Mouse (Mus musculus) retina, postnatal 7 days (tissue): ENCODE measurements around the gene Zic4.

Experiments
- DNase-seq: peaks from one replicate; pipeline ENCODE4 v3.0.0-alpha.2; 2012; ENCODE audit warnings: low read depth, low spot score

The Zic4 gene

GRCm38 (mm10) chr9:91400482-91401093, 38.4 kb downstream of the Zic4 start:
- no peak for DNase-seq

- DNase-seq, result no peak
Observed at GRCm38 (mm10) chr9:91401471-91401870, 39.3 kb downstream of the Zic4 start.

GRCm38 (mm10) chr9:91404229-91404628, 42.0 kb downstream of the Zic4 start:
- no peak for DNase-seq

- DNase-seq, result no peak
Observed at GRCm38 (mm10) chr9:91404905-91405752, 42.9 kb downstream of the Zic4 start.

GRCm38 (mm10) chr9:91405753-91406178, 43.6 kb downstream of the Zic4 start:
- no peak for DNase-seq

GRCm38 (mm10) chr9:91406258-91406763, 44.1 kb downstream of the Zic4 start:
- DNase-seq, result no peak

GRCm38 (mm10) chr9:91409771-91410170, 47.6 kb downstream of the Zic4 start:
- DNase-seq, result no peak

GRCm38 (mm10) chr9:91414007-91414661, 51.9 kb downstream of the Zic4 start:
- DNase-seq, result no peak

GRCm38 (mm10) chr9:91420441-91420840, 58.2 kb downstream of the Zic4 start:
- DNase-seq, result no peak
